Mouse (Mus musculus): ENCODE measurements around the gene Cd6. TPM values are rescaled to one million over a fixed set of nuclear protein-coding genes. Genes with fewer than 3 reads are reported as not detected.

Gene Cd6
- total RNA-seq, 4 experiments from 2014 or later = 0.37 TPM; not detected in 3

Other genes with a start within 250 kb of the Cd6 start
- 100 to 1,000 TPM; 132 to 146 (median 139) TPM for gene Ddb1, start 224.7 kb downstream of the Cd6 start, total RNA-seq (2022)
- gene Tkfc, start 224.4 kb downstream of the Cd6 start, total RNA-seq (2022) = 10 to 100 TPM in 2 of 4 experiments, 1 to 10 TPM in 2; 9.4 to 11.3 (median 10.2) TPM
- gene Vwce, start 195.8 kb downstream of the Cd6 start, total RNA-seq (2022) = not detected
- not detected for gene Pga5, start 152.0 kb downstream of the Cd6 start, total RNA-seq (2022)
- 10 to 100 TPM; 21.0 to 25.1 (median 23.0) TPM for gene Vps37c, start 141.3 kb downstream of the Cd6 start, total RNA-seq (2022)
- under 1 TPM; 0.16 to 0.26 (median 0.21) TPM for gene Cd5, start 91.1 kb downstream of the Cd6 start, total RNA-seq (2022)
- gene Slc15a3, start 9.7 kb upstream of the Cd6 start, total RNA-seq (2022) = 1 to 10 TPM; 1.7 to 2.7 (median 2.1) TPM
- gene Tmem132a, start 39.9 kb upstream of the Cd6 start, total RNA-seq (2022) = 10 to 100 TPM in 3 of 4 experiments, 1 to 10 TPM in 1; 9.2 to 11.3 (median 10.9) TPM
- gene Tmem109, start 51.9 kb upstream of the Cd6 start, total RNA-seq (2022) = 100 to 1,000 TPM; 103 to 117 (median 104) TPM
- gene Prpf19, start 65.2 kb upstream of the Cd6 start, total RNA-seq (2022) = 100 to 1,000 TPM; 259 to 280 (median 264) TPM
- not detected for gene Zp1, start 90.6 kb upstream of the Cd6 start, total RNA-seq (2022)
- under 1 TPM in 1 of 4 experiments, not detected in 3; 0.19 TPM for gene Ptgdr2, start 107.1 kb upstream of the Cd6 start, total RNA-seq (2022)
- 1 to 10 TPM; 5.6 to 7.3 (median 6.4) TPM for gene Ccdc86, start 119.2 kb upstream of the Cd6 start, total RNA-seq (2022)
- gene Ms4a10, start 144.6 kb upstream of the Cd6 start, total RNA-seq (2022) = not detected
- not detected for gene Ms4a15, start 163.2 kb upstream of the Cd6 start, total RNA-seq (2022)
- not detected for gene Ms4a18, start 188.0 kb upstream of the Cd6 start, total RNA-seq (2022)

Data from heart, adult 8-10 months (tissue).